ENCODE assay signal across 8 mouse cellular contexts in genomic region chr7:19456628-19457027, GRCm38 (mm10). TPM values are rescaled to one million over a fixed set of nuclear protein-coding genes. Genes with fewer than 3 reads are reported as not detected.
DNase-seq lines count a peak whose midpoint lies in the region; ATAC-seq lines count a peak whose summit lies in the region.

No protein-coding gene starts in this region.

- peaks cover 9 to 25% of the 10 kb centered on the region in 2 experiments for H3K4me1 ChIP-seq in heart, embryonic 14.5 days (ENCODE audit: control insufficient read depth in 2 of 2, insufficient read depth in 2 of 2, low read length in 2 of 2)
- H3K4me1 ChIP-seq in megakaryocyte, embryonic 14.5 days, result peaks cover 71% of the 10 kb centered on the region
- peaks cover 29% of the 10 kb centered on the region for H3K4me1 ChIP-seq in hindbrain, embryonic 13.5 days (replicated peaks)
- H3K4me1 ChIP-seq in neural tube, embryonic 13.5 days (replicated peaks), result peaks cover 30% of the 10 kb centered on the region

- 95% methylated on average over 7 of the region's 7 CpGs for WGBS in heart, embryonic 14.5 days
- 96% methylated on average over 7 of the region's 7 CpGs for WGBS in hindbrain, embryonic 13.5 days
- 95% methylated on average over 7 of the region's 7 CpGs for WGBS in neural tube, embryonic 13.5 days

- H3K4me3 ChIP-seq in heart, embryonic 14.5 days (ENCODE audit: control insufficient read depth in 1 of 2, insufficient read depth in 1 of 2, low read depth in 1 of 2, low read length in 2 of 2), result peak overlapping the region in 1 of 2 experiments; percentile 99; a peak in 1 of 4 replicates
- H3K4me3 ChIP-seq in megakaryocyte, embryonic 14.5 days (replicated peaks), result peak overlapping the region; percentile 93
- H3K4me3 ChIP-seq in hindbrain, embryonic 13.5 days, result peak overlapping the region; percentile 87; the same call in 1 of the 2 replicates
- H3K4me3 ChIP-seq in neural tube, embryonic 13.5 days, result peak overlapping the region; percentile 93; the same call in 1 of the 2 replicates

- no peak overlapping the region; the same call in 1 of the 2 replicates for H3K9ac ChIP-seq in heart, embryonic 14.5 days (ENCODE audit: low read length)
- 0 out of 2 replicates have a peak overlapping the region, but pooled peaks have one; percentile 96 for H3K9ac ChIP-seq in hindbrain, embryonic 13.5 days
- H3K9ac ChIP-seq in neural tube, embryonic 13.5 days, result peak overlapping the region; percentile 97

- no peak for DNase-seq in heart, postnatal 36 days
- no peak for DNase-seq in ovary, postnatal 14 days (ENCODE audit: low spot score)
- DNase-seq in retina, postnatal 1 day, result no peak

- H3K4me2 ChIP-seq in heart, embryonic 14.5 days (ENCODE audit: low read length), result peak overlapping the region; percentile 96
- H3K4me2 ChIP-seq in hindbrain, embryonic 13.5 days, result peak overlapping the region; percentile 98
- H3K4me2 ChIP-seq in neural tube, embryonic 13.5 days, result peak overlapping the region; percentile 99

- no peak overlapping the region for H3K27ac ChIP-seq in heart, embryonic 14.5 days (replicated peaks in 1 of 2; ENCODE audit: control insufficient read depth in 1 of 2, insufficient read depth in 1 of 2, low read depth in 2 of 2, low read length in 2 of 2)
- no peak overlapping the region for H3K27ac ChIP-seq in hindbrain, embryonic 13.5 days
- no peak overlapping the region for H3K27ac ChIP-seq in neural tube, embryonic 13.5 days (replicated peaks)

- ATAC-seq in heart, embryonic 14.5 days (ENCODE audit: insufficient number of reproducible peaks, insufficient read depth, low FRiP score, low read depth), result no peak
- ATAC-seq in megakaryocyte, adult 5-6 weeks (ENCODE audit: poor library complexity, severe bottlenecking), result no peak
- no peak for ATAC-seq in hindbrain, embryonic 13.5 days (ENCODE audit: low FRiP score)
- ATAC-seq in neural tube, embryonic 13.5 days (ENCODE audit: low read depth), result no peak

- no peaks in the 10 kb centered on the region for H3K9me3 ChIP-seq in heart, embryonic 14.5 days (ENCODE audit: control insufficient read depth, low read length)
- no peaks in the 10 kb centered on the region for H3K9me3 ChIP-seq in megakaryocyte, embryonic 14.5 days
- H3K9me3 ChIP-seq in hindbrain, embryonic 13.5 days, result no peaks in the 10 kb centered on the region
- no peaks in the 10 kb centered on the region for H3K9me3 ChIP-seq in neural tube, embryonic 13.5 days

- H3K27me3 ChIP-seq in heart, embryonic 14.5 days (ENCODE audit: control insufficient read depth, insufficient read depth, low read length), result no peaks in the 10 kb centered on the region
- H3K27me3 ChIP-seq in megakaryocyte, embryonic 14.5 days (replicated peaks), result no peaks in the 10 kb centered on the region
- no peaks in the 10 kb centered on the region for H3K27me3 ChIP-seq in hindbrain, embryonic 13.5 days
- no peaks in the 10 kb centered on the region for H3K27me3 ChIP-seq in neural tube, embryonic 13.5 days

- peaks cover 12% of the 10 kb centered on the region for H3K36me3 ChIP-seq in heart, embryonic 14.5 days (ENCODE audit: control insufficient read depth, insufficient read depth, low read length)
- peaks cover 50% of the 10 kb centered on the region for H3K36me3 ChIP-seq in megakaryocyte, embryonic 14.5 days (replicated peaks; ENCODE audit: low read length)
- H3K36me3 ChIP-seq in hindbrain, embryonic 13.5 days, result peaks cover 24% of the 10 kb centered on the region
- H3K36me3 ChIP-seq in neural tube, embryonic 13.5 days, result peaks cover 26% of the 10 kb centered on the region

- intact Hi-C loops in heart, postnatal 36 days (cut with DNase I), result loop anchor here (5.0 kb wide), 1 partner anchor 106 kb away; the partner anchor contains the start of gene Ppp1r37

RNA-seq across cellular contexts. Expression of gene Mark4, which starts 2.0 kb away (rescaled TPM):
- polyA plus RNA-seq in heart, embryonic 14.5 days (2014; fragmentation: Nextera tagmentation; extraction: Ambion mirVana), result 9.3 and 10.5 TPM in 2 replicates
- total RNA-seq in heart, postnatal 36 days (2021), result 10 to 100 TPM; 25.7 to 27.2 TPM
- 102 and 169 TPM in 2 replicates for polyA plus RNA-seq in megakaryocyte, embryonic 14.5 days (2012; ENCODE audit: insufficient read depth, low replicate concordance)
- total RNA-seq in megakaryocyte, adult 5-6 weeks (2015), result 11.4 and 14.7 TPM in 2 replicates
- total RNA-seq in megakaryocyte, adult 5-6 weeks (2017), result 6.4 and 9.4 TPM in 2 replicates
- polyA plus RNA-seq in hindbrain, embryonic 13.5 days (2015; fragmentation: Nextera tagmentation; extraction: Ambion mirVana), result 16.1 TPM in 2 replicates
- 14.9 and 16.1 TPM in 2 replicates for polyA plus RNA-seq in neural tube, embryonic 13.5 days (2015; fragmentation: Nextera tagmentation; extraction: Ambion mirVana)

RNA-seq across cellular contexts. Expression of gene Exoc3l2, which starts 6.5 kb away (rescaled TPM):
- 1.3 and 1.8 TPM in 2 replicates for polyA plus RNA-seq in heart, embryonic 14.5 days (2014; fragmentation: Nextera tagmentation; extraction: Ambion mirVana)
- total RNA-seq in heart, postnatal 36 days (2021), result under 1 TPM; 0.78 to 0.84 TPM
- polyA plus RNA-seq in megakaryocyte, embryonic 14.5 days (2012; ENCODE audit: insufficient read depth, low replicate concordance), result 40.8 and 53.6 TPM in 2 replicates
- 0.09 and 0.14 TPM in 2 replicates for total RNA-seq in megakaryocyte, adult 5-6 weeks (2015)
- total RNA-seq in megakaryocyte, adult 5-6 weeks (2017), result 0.28 and 0.62 TPM in 2 replicates
- 0.38 and 0.43 TPM in 2 replicates for polyA plus RNA-seq in hindbrain, embryonic 13.5 days (2015; fragmentation: Nextera tagmentation; extraction: Ambion mirVana)
- 0.32 and 0.52 TPM in 2 replicates for polyA plus RNA-seq in neural tube, embryonic 13.5 days (2015; fragmentation: Nextera tagmentation; extraction: Ambion mirVana)

RNA-seq across cellular contexts. Expression of gene Bloc1s3, which starts 51.5 kb away (rescaled TPM):
- polyA plus RNA-seq in heart, embryonic 14.5 days (2014; fragmentation: Nextera tagmentation; extraction: Ambion mirVana), result 1.4 and 1.7 TPM in 2 replicates
- total RNA-seq in heart, postnatal 36 days (2021), result 1 to 10 TPM; 2.3 to 2.5 TPM
- 5.5 and 6.5 TPM in 2 replicates for polyA plus RNA-seq in megakaryocyte, embryonic 14.5 days (2012; ENCODE audit: insufficient read depth, low replicate concordance)
- 3.9 and 6.2 TPM in 2 replicates for total RNA-seq in megakaryocyte, adult 5-6 weeks (2015)
- total RNA-seq in megakaryocyte, adult 5-6 weeks (2017), result 2.7 and 4.0 TPM in 2 replicates
- polyA plus RNA-seq in hindbrain, embryonic 13.5 days (2015; fragmentation: Nextera tagmentation; extraction: Ambion mirVana), result 3.2 and 3.5 TPM in 2 replicates
- polyA plus RNA-seq in neural tube, embryonic 13.5 days (2015; fragmentation: Nextera tagmentation; extraction: Ambion mirVana), result 3.5 and 3.6 TPM in 2 replicates

RNA-seq across cellular contexts. Expression of gene Trappc6a, which starts 51.6 kb away (rescaled TPM):
- 87.3 and 92.9 TPM in 2 replicates for polyA plus RNA-seq in heart, embryonic 14.5 days (2014; fragmentation: Nextera tagmentation; extraction: Ambion mirVana)
- 10 to 100 TPM; 32.9 to 37.4 TPM for total RNA-seq in heart, postnatal 36 days (2021)
- polyA plus RNA-seq in megakaryocyte, embryonic 14.5 days (2012; ENCODE audit: insufficient read depth, low replicate concordance), result 608 and 613 TPM in 2 replicates
- 27.1 and 32.1 TPM in 2 replicates for total RNA-seq in megakaryocyte, adult 5-6 weeks (2015)
- total RNA-seq in megakaryocyte, adult 5-6 weeks (2017), result 15.3 and 18.0 TPM in 2 replicates
- polyA plus RNA-seq in hindbrain, embryonic 13.5 days (2015; fragmentation: Nextera tagmentation; extraction: Ambion mirVana), result 43.9 and 44.9 TPM in 2 replicates
- 46.4 and 49.0 TPM in 2 replicates for polyA plus RNA-seq in neural tube, embryonic 13.5 days (2015; fragmentation: Nextera tagmentation; extraction: Ambion mirVana)

RNA-seq across cellular contexts. Expression of gene Ckm, which starts 52.1 kb away (rescaled TPM):
- polyA plus RNA-seq in heart, embryonic 14.5 days (2014; fragmentation: Nextera tagmentation; extraction: Ambion mirVana), result 910 and 1,062 TPM in 2 replicates
- 1,000 to 10,000 TPM; 3,967 to 4,539 TPM for total RNA-seq in heart, postnatal 36 days (2021)
- polyA plus RNA-seq in megakaryocyte, embryonic 14.5 days (2012; ENCODE audit: insufficient read depth, low replicate concordance), result 0.96 TPM in 1 of 2 replicates, not detected in the other
- 0.14 and 0.18 TPM in 2 replicates for total RNA-seq in megakaryocyte, adult 5-6 weeks (2015)
- 0.26 and 0.45 TPM in 2 replicates for total RNA-seq in megakaryocyte, adult 5-6 weeks (2017)
- polyA plus RNA-seq in hindbrain, embryonic 13.5 days (2015; fragmentation: Nextera tagmentation; extraction: Ambion mirVana), result 0.81 and 0.87 TPM in 2 replicates
- polyA plus RNA-seq in neural tube, embryonic 13.5 days (2015; fragmentation: Nextera tagmentation; extraction: Ambion mirVana), result 1.1 and 1.3 TPM in 2 replicates

Comparison
In these comparisons a context has a peak if more than half of its experiments do, and no peak if none do; other contexts are left out.
1. RNA of gene Exoc3l2, which starts 6.5 kb away (polyA plus RNA-seq): 40.8 to 53.6 TPM in megakaryocyte, embryonic 14.5 days; 1.3 to 1.8 TPM in heart, embryonic 14.5 days, 0.32 to 0.52 TPM in neural tube, embryonic 13.5 days and 0.38 to 0.43 TPM in hindbrain, embryonic 13.5 days; every median in the first group is over 10 times any median in the second.
2. Peak in every context shown above with its lines, with median percentiles within 50 percentile points of each other: H3K4me2 ChIP-seq.